ENCODE assay signal across 11 mouse cellular contexts in genomic region chr15:86167787-86168504, GRCm38 (mm10). TPM values are rescaled to one million over a fixed set of nuclear protein-coding genes. Genes with fewer than 3 reads are reported as not detected.
DNase-seq lines count a peak whose midpoint lies in the region; ATAC-seq lines count a peak whose summit lies in the region.
"Had no signal": no experiment of that assay in that cellular context is flagged by ENCODE, and none has a peak within 500 bp of the region (broad histone marks: within the 10 kb centered on the region; RNA-seq: fewer than 3 reads in every experiment).

No protein-coding gene starts in this region.

- H3K9ac ChIP-seq in heart, embryonic 13.5 days: no peak overlapping the region
- H3K9ac ChIP-seq in heart, embryonic 11.5 days (ENCODE audit: low read depth, low read length): no peak overlapping the region
- no peak overlapping the region for H3K9ac ChIP-seq in midbrain, embryonic 13.5 days (replicated peaks)
- H3K9ac ChIP-seq: midbrain, embryonic 12.5 days had no signal

- no peak overlapping the region for H3K4me3 ChIP-seq in heart, embryonic 13.5 days
- no peak overlapping the region for H3K4me3 ChIP-seq in heart, embryonic 11.5 days (ENCODE audit: low read depth, low read length)
- no peak overlapping the region for H3K4me3 ChIP-seq in midbrain, embryonic 10.5 days
- no peak overlapping the region for H3K4me3 ChIP-seq in midbrain, embryonic 13.5 days (replicated peaks)
- H3K4me3 ChIP-seq: midbrain, embryonic 12.5 days had no signal

- no peak overlapping the region for H3K4me2 ChIP-seq in heart, embryonic 13.5 days
- H3K4me2 ChIP-seq in heart, embryonic 11.5 days: no peak overlapping the region
- H3K4me2 ChIP-seq in midbrain, embryonic 13.5 days (replicated peaks): no peak overlapping the region
- H3K4me2 ChIP-seq: midbrain, embryonic 12.5 days had no signal

- no peaks in the 10 kb centered on the region for H3K9me3 ChIP-seq in heart, embryonic 13.5 days
- no peaks in the 10 kb centered on the region for H3K9me3 ChIP-seq in heart, embryonic 11.5 days (replicated peaks; ENCODE audit: control insufficient read depth, low read length)
- no peaks in the 10 kb centered on the region for H3K9me3 ChIP-seq in midbrain, embryonic 10.5 days (replicated peaks)
- no peaks in the 10 kb centered on the region for H3K9me3 ChIP-seq in midbrain, embryonic 13.5 days
- H3K9me3 ChIP-seq: midbrain, embryonic 12.5 days had no signal

- DNase-seq in midbrain, embryonic 10.5 days (ENCODE audit: low spot score): no peak
- peak; percentile 41 for DNase-seq in lung, postnatal 25 days (ENCODE audit: low spot score)
- peak; percentile 67 for DNase-seq in thymus, postnatal 25 days
- DNase-seq in embryo, embryonic 10 days (ENCODE audit: low spot score): no peak
- DNase-seq in ovary, postnatal 36 days (ENCODE audit: low spot score): no peak
- DNase-seq: adrenal gland, postnatal 14 days; right cerebral cortex, postnatal 25 days had no signal

- H3K27ac ChIP-seq in heart, embryonic 13.5 days (replicated peaks): peak overlapping the region; percentile 66
- H3K27ac ChIP-seq in heart, embryonic 11.5 days (ENCODE audit: low read depth, low read length): no peak overlapping the region
- peak overlapping the region; percentile 63 for H3K27ac ChIP-seq in midbrain, embryonic 10.5 days (replicated peaks)
- no peak overlapping the region for H3K27ac ChIP-seq in midbrain, embryonic 13.5 days

- H3K4me1 ChIP-seq in heart, embryonic 13.5 days: peaks cover 51% of the 10 kb centered on the region
- H3K4me1 ChIP-seq in heart, embryonic 11.5 days (ENCODE audit: control insufficient read depth, insufficient read depth, low read length): peaks cover 39% of the 10 kb centered on the region
- H3K4me1 ChIP-seq in midbrain, embryonic 10.5 days: peaks cover 23% of the 10 kb centered on the region
- H3K4me1 ChIP-seq in midbrain, embryonic 13.5 days (replicated peaks): peaks cover 21% of the 10 kb centered on the region

- no peaks in the 10 kb centered on the region for H3K27me3 ChIP-seq in heart, embryonic 13.5 days (replicated peaks)
- no peaks in the 10 kb centered on the region for H3K27me3 ChIP-seq in heart, embryonic 11.5 days (ENCODE audit: control insufficient read depth, insufficient read depth, low read length)
- no peaks in the 10 kb centered on the region for H3K27me3 ChIP-seq in midbrain, embryonic 10.5 days (ENCODE audit: low read depth, poor library complexity, severe bottlenecking)
- no peaks in the 10 kb centered on the region for H3K27me3 ChIP-seq in midbrain, embryonic 13.5 days
- H3K27me3 ChIP-seq: midbrain, embryonic 12.5 days had no signal

- WGBS in heart, embryonic 13.5 days: 66% methylated on average over 10 of the region's 10 CpGs
- WGBS in heart, embryonic 11.5 days (ENCODE audit: insufficient replicate concordance): 69% methylated on average over 10 of the region's 10 CpGs
- 85% methylated on average over 10 of the region's 10 CpGs for WGBS in midbrain, embryonic 10.5 days
- 85% methylated on average over 10 of the region's 10 CpGs for WGBS in midbrain, embryonic 13.5 days

- peaks cover 26% of the 10 kb centered on the region for H3K36me3 ChIP-seq in heart, embryonic 13.5 days
- H3K36me3 ChIP-seq in heart, embryonic 11.5 days (ENCODE audit: control insufficient read depth, insufficient read depth, low read length): no peaks in the 10 kb centered on the region
- peaks cover 16% of the 10 kb centered on the region for H3K36me3 ChIP-seq in midbrain, embryonic 10.5 days
- H3K36me3 ChIP-seq in midbrain, embryonic 13.5 days: peaks cover 16% of the 10 kb centered on the region

- no peak for ATAC-seq in heart, embryonic 13.5 days (ENCODE audit: extremely low read depth, insufficient number of reproducible peaks, low FRiP score, low TSS enrichment)
- ATAC-seq in heart, embryonic 11.5 days (replicated peaks; ENCODE audit: insufficient number of reproducible peaks, low FRiP score, low TSS enrichment): no peak
- ATAC-seq in midbrain, embryonic 13.5 days: no peak

RNA-seq across cellular contexts. Expression of gene Cerk, which starts 18.0 kb away (rescaled TPM):
- polyA plus RNA-seq in heart, embryonic 13.5 days (2015; fragmentation: Nextera tagmentation; extraction: Ambion mirVana): 12.4 and 13.2 TPM in 2 replicates
- 10.1 and 10.6 TPM in 2 replicates for polyA plus RNA-seq in heart, embryonic 11.5 days (2014; fragmentation: Nextera tagmentation; extraction: Ambion mirVana)
- 13.3 and 16.8 TPM in 2 replicates for polyA plus RNA-seq in midbrain, embryonic 10.5 days (2016; fragmentation: Nextera tagmentation; extraction: Ambion mirVana)
- polyA plus RNA-seq in midbrain, embryonic 13.5 days (2015; fragmentation: Nextera tagmentation; extraction: Ambion mirVana): 20.6 and 22.3 TPM in 2 replicates

RNA-seq across cellular contexts. Expression of gene Tbc1d22a, which starts 46.3 kb away (rescaled TPM):
- 8.8 and 9.1 TPM in 2 replicates for polyA plus RNA-seq in heart, embryonic 13.5 days (2015; fragmentation: Nextera tagmentation; extraction: Ambion mirVana)
- 6.0 and 7.3 TPM in 2 replicates for polyA plus RNA-seq in heart, embryonic 11.5 days (2014; fragmentation: Nextera tagmentation; extraction: Ambion mirVana)
- polyA plus RNA-seq in midbrain, embryonic 10.5 days (2016; fragmentation: Nextera tagmentation; extraction: Ambion mirVana): 10.8 and 12.5 TPM in 2 replicates
- 13.4 and 13.6 TPM in 2 replicates for polyA plus RNA-seq in midbrain, embryonic 13.5 days (2015; fragmentation: Nextera tagmentation; extraction: Ambion mirVana)

Comparison
In these comparisons a context has a peak if more than half of its experiments do, and no peak if none do; other contexts are left out.
1. H3K27ac ChIP-seq: peak in heart, embryonic 13.5 days (single experiment) and midbrain, embryonic 10.5 days (single experiment); none in heart, embryonic 11.5 days (single experiment) and midbrain, embryonic 13.5 days (single experiment).
2. DNase-seq: peak in lung, postnatal 25 days (single experiment) and thymus, postnatal 25 days (single experiment); none in midbrain, embryonic 10.5 days (single experiment), embryo, embryonic 10 days (single experiment) and ovary, postnatal 36 days (single experiment).